Mouse (Mus musculus) embryonic facial prominence, embryonic 10.5 days (tissue): ENCODE measurements around the gene Magi3. TPM values are rescaled to one million over a fixed set of nuclear protein-coding genes. Genes with fewer than 3 reads are reported as not detected.
A peak's percentile ranks its signal among the peaks of the same experiment; 100 is the strongest.

Experiments
- DNase-seq: peaks from one replicate; pipeline ENCODE4 v3.0.0-alpha.2; 2017; ENCODE audit warnings: low spot score
- H3K27ac ChIP-seq: fragments of 300-500 bp; sonication (generic); replicated peaks from 2 replicates; pipeline ENCODE4 v1.5.1; 2016; ENCODE audit warnings: mild to moderate bottlenecking
- H3K27me3 ChIP-seq: fragments of 300-500 bp; sonication (generic); replicated peaks from 2 replicates; pipeline ENCODE4 v1.6.1; 2016; ENCODE audit warnings: low read depth, mild to moderate bottlenecking; ENCODE audit not compliant: poor library complexity, severe bottlenecking
- H3K36me3 ChIP-seq: fragments of 300-500 bp; sonication (generic); replicated peaks from 2 replicates; pipeline ENCODE4 v1.6.1; 2016; ENCODE audit warnings: mild to moderate bottlenecking, moderate library complexity
- H3K4me1 ChIP-seq: fragments of 300-500 bp; sonication (generic); 2 replicates; pipeline ENCODE4 v1.6.1; 2016
- H3K4me3 ChIP-seq: fragments of 300-500 bp; sonication (generic); 2 replicates; pipeline ENCODE4 v1.5.1; 2016; ENCODE audit warnings: mild to moderate bottlenecking, moderate library complexity
- H3K9me3 ChIP-seq: fragments of 300-500 bp; sonication (generic); 2 replicates; pipeline ENCODE4 v1.6.1; 2016; ENCODE audit warnings: mild to moderate bottlenecking
- WGBS: fragments of 180-500 bp; shearing (Covaris S2); methylation state at CpG from one replicate; pipeline ENCODE4 v1.1.7; 2016; 5-methylcytosine and 5-hydroxymethylcytosine counted together
- polyA plus RNA-seq: library from polyadenylated mRNA; unstranded; fragments of >200 nt; fragmentation: Nextera tagmentation; extraction: Ambion mirVana; gene quantifications from 2 replicates; pipeline ENCODE4 v1.2.1, GENCODE M21; 2016

The Magi3 gene
- 4.0 and 5.2 TPM in 2 replicates for polyA plus RNA-seq

DNA sequence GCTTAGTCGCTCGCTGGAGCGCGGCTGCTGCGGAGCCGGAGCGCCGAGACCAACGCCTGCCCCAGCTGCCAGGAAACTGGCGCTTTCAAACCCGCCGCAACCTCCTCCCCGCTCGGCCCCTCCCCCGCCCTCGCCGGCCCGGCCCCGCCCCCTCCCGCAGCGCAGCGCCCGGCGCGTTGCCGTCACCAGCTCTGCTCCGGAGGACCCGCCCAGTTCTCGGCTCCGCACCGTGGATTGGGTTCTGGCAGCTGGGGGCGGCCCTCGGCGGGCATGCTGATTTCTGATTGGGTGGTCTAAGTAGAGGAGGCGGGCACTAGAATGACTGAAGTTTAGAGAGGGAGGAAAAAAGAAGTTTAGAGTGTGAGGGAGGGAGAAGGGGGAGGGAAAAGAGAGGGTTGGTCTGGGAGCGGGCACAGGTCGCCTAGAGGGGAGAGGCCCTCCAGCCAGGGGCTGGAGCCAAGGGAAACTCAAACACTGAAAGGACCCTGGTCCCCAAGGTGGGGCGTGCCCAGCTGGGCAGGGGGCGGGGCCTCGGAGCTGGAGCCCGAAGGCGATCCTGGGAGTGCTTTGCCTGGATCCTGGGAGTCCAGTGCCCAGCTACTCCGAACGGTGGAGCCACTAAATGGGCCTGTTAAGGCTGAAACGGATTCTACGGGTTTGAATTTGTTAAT lies at the start of gene Magi3:
TSS of gene Magi3 (minus strand) at position 80 of the 671 bp plus-strand sequence.
- Histone ChIP-seq H3K27me3 (peaks cover 10% of the 10 kb centered on the region; the same call in 1 of the 2 replicates), H3K4me3 (peak within 1 kb of the TSS; percentile 73), H3K9me3 (no peaks in the 10 kb centered on the region), H3K4me1 (peaks cover 25% of the 10 kb centered on the region), H3K36me3 (no peaks in the 10 kb centered on the region), H3K27ac (peak within 1 kb of the TSS; percentile 93)
- peak; percentile 99 for DNase-seq
- WGBS, result under 1% methylated on average over 46 of the region's 46 CpGs

DNA sequence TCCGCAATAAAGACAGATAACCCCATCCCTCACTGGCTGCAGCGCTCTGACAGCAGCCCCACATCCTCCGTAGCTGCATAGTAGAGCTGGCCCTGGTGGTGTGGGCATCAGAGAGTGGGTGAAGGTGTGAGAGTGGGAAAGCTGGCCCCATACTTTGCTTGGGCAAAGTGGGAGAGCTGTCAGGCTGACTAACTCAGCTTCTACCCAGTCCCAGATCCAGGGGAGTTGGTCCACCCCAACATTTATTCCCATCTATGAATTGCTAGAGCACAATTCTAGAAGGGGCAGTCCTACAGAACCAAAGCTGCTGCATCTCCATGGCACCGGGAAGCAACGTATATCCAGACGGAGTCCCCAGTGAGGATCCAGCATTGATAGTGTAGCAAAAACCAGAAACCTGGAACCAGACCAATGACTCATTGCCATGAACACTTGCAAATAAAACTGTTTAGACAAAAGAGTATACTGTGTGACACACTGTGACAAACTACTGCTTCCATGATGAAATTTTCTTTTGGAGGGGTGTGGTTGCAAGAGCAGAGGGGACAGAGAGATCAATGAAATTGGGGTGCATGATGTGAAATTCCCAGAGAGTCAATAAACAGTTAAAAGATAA lies 44.5 kb upstream of the Magi3 start:
- no peak overlapping the region for H3K27ac ChIP-seq
- no peak for DNase-seq
- H3K4me3 ChIP-seq, result no peak overlapping the region
- H3K4me1 ChIP-seq, result no peaks in the 10 kb centered on the region
- H3K36me3 ChIP-seq, result no peaks in the 10 kb centered on the region
- 90% methylated on average over 6 of the region's 6 CpGs for whole genome bisulfite sequencing
- H3K9me3 ChIP-seq, result no peaks in the 10 kb centered on the region
- no peaks in the 10 kb centered on the region for H3K27me3 ChIP-seq

DNA sequence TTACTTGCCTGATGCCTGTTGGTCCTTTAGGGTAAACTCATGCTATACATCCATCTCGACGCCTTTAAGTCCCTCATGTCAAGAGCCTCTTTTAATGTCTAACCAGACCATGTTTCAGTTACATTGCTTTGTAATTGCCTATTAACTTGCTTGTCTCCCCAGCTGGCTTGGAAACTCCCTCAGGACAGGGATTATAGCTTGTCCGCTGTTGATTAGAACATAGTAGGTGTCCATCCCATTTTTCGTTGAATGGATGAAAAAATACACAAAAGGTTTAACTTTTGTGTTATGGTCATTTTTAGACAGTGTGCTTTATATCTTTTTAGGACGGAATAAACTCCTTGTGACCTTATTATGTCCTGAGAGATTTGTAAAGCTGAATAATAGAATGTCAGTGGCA lies 40.0 kb upstream of the Magi3 start:
- no peaks in the 10 kb centered on the region for H3K27me3 ChIP-seq
- no peaks in the 10 kb centered on the region for H3K36me3 ChIP-seq
- H3K4me3 ChIP-seq, result no peak overlapping the region
- DNase-seq, result no peak
- H3K4me1 ChIP-seq, result no peaks in the 10 kb centered on the region
- WGBS, result 89% methylated on average over 5 of the region's 5 CpGs
- no peak overlapping the region for H3K27ac ChIP-seq
- H3K9me3 ChIP-seq, result no peaks in the 10 kb centered on the region

DNA sequence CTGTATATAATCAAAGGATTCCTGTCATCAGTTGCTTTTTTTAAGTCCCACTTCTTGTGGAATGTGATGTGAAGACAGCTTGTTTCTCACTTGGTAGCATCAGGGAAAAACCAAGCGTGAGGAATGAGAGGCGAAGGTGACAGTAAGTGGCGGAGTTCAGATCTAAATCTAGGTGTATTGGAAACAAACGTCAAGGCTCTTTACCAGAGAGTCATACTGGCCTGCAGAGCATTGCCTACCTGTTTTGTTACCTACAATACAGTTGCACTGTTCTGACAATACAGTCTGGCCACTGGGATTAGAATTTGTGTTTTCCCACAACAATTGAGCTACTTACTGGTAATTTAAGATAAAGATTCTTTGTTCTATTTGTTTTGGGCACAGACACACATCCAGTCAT lies 39.0 kb upstream of the Magi3 start:
- Histone ChIP-seq H3K4me1 (no peaks in the 10 kb centered on the region), H3K27ac (no peak overlapping the region), H3K9me3 (no peaks in the 10 kb centered on the region), H3K36me3 (no peaks in the 10 kb centered on the region), H3K27me3 (no peaks in the 10 kb centered on the region), H3K4me3 (no peak overlapping the region)
- 79% methylated on average over 4 of the region's 4 CpGs for WGBS
- no peak for DNase-seq

DNA sequence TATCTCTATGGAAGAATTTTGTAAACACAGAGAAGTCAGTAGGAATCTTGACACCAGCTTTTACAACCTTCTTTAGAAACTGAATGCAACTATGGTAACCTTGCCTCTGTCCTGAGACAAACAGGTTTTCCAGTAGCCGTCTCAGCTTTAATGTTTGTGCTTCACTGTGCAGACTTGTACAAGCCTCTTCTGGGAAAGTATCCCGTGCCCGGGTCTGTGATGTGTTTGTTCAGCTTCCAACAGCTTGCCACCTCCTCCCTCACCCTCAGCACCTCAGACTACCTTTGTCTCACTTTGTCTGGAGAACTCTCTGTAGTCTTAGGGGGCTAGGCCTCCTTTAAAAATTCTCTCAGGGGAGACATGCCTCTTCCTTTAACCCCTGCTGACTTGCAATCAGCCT lies 36.9 kb upstream of the Magi3 start:
- H3K4me3 ChIP-seq, result no peak overlapping the region
- DNase-seq, result no peak
- WGBS, result 80% methylated on average over 3 of the region's 3 CpGs
- H3K9me3 ChIP-seq, result no peaks in the 10 kb centered on the region
- no peaks in the 10 kb centered on the region for H3K36me3 ChIP-seq
- no peaks in the 10 kb centered on the region for H3K4me1 ChIP-seq
- no peaks in the 10 kb centered on the region for H3K27me3 ChIP-seq
- H3K27ac ChIP-seq, result no peak overlapping the region

DNA sequence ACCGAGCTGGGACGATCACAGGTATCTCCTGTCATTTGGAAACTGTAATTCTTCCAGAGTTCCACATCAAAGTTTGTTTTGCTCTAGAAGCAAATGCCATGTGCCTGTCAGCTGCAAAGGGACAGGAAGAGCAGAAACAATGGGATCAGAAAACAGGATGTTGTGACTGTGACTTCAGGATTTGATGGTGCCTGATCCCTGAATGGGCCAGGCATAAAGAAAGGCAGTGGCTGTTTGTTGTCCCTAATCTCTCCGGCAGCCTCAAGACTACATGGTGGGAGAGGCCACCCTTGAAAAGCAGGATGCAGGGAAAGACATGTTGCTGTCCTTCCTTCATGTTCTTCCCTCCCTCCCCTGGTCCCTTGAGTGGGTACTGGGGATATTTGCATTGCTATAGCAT lies 33.6 kb upstream of the Magi3 start:
- no peaks in the 10 kb centered on the region for H3K27me3 ChIP-seq
- no peak overlapping the region for H3K27ac ChIP-seq
- DNase-seq, result no peak
- no peaks in the 10 kb centered on the region for H3K4me1 ChIP-seq
- no peaks in the 10 kb centered on the region for H3K36me3 ChIP-seq
- no peak overlapping the region for H3K4me3 ChIP-seq
- WGBS, result 34% methylated on average over 3 of the region's 3 CpGs
- no peaks in the 10 kb centered on the region for H3K9me3 ChIP-seq

DNA sequence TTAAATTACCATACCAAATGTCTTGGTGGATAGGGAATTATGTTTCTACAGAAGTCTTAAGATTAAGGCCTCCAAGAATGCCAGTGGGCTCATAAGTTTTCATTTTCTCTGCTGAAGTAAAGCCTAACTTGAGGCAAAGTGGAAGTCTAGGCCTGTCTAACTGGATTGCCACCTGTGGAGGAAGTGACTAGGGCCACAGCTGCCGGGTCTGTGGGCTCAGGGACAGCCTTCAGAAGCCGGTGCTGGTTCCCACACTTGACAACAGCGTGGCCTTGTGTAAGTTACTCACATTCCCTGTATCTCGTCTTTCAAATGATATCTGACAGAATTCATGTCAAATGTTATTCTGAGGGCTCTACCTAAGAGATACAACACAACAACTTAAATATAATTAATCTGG lies 27.7 kb upstream of the Magi3 start:
- no peak for DNase-seq
- Histone ChIP-seq H3K9me3 (no peaks in the 10 kb centered on the region), H3K36me3 (no peaks in the 10 kb centered on the region), H3K4me1 (no peaks in the 10 kb centered on the region), H3K4me3 (no peak overlapping the region), H3K27ac (no peak overlapping the region), H3K27me3 (no peaks in the 10 kb centered on the region)
- 79% methylated on average over 4 of the region's 4 CpGs for WGBS

DNA sequence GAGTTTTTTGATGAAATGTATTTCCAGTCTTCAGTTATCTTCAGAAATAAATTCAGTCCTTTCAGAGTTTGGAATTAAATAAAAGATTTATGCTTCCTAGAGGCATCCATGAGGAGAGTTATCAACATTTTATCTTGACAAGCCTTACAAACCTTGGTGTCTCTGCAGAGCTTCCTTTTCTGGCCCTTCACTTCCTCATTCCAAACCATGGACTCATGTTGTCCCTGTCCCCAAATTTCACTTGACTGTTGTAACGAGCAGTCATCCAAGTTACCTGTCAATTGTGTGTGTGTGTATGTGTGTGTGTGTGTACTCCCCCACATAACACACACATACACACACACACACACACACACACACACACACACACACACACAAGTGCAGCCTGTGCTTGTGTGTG lies 26.9 kb upstream of the Magi3 start:
- 84% methylated on average over 1 of the region's 1 CpGs for WGBS
- no peaks in the 10 kb centered on the region for H3K36me3 ChIP-seq
- H3K4me1 ChIP-seq, result no peaks in the 10 kb centered on the region
- no peaks in the 10 kb centered on the region for H3K9me3 ChIP-seq
- H3K4me3 ChIP-seq, result no peak overlapping the region
- DNase-seq, result no peak
- no peaks in the 10 kb centered on the region for H3K27me3 ChIP-seq
- H3K27ac ChIP-seq, result no peak overlapping the region

DNA sequence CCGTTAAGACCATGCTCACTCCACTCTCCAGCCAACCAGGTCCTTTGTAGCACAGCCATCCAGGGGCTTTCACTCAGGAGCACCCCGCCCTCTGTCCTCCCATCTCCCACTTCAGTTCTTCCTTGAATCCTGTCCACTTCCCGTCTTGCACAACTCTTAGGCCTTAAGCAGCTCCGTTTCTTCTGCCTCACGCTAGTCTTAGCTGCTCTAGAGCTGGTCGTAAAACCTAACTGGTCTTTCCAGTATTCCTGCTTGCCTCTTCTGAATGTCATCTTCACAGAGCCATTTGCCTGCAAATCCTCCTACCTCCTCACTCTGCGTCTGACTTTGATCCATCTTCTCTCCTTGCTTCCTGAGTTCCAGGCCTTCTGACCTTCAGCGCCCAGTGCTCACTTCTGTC lies 24.2 kb upstream of the Magi3 start:
- 83% methylated on average over 8 of the region's 8 CpGs for WGBS
- Histone ChIP-seq H3K4me1 (no peaks in the 10 kb centered on the region), H3K4me3 (no peak overlapping the region), H3K9me3 (no peaks in the 10 kb centered on the region), H3K27me3 (no peaks in the 10 kb centered on the region), H3K36me3 (no peaks in the 10 kb centered on the region), H3K27ac (no peak overlapping the region)
- no peak for DNase-seq

DNA sequence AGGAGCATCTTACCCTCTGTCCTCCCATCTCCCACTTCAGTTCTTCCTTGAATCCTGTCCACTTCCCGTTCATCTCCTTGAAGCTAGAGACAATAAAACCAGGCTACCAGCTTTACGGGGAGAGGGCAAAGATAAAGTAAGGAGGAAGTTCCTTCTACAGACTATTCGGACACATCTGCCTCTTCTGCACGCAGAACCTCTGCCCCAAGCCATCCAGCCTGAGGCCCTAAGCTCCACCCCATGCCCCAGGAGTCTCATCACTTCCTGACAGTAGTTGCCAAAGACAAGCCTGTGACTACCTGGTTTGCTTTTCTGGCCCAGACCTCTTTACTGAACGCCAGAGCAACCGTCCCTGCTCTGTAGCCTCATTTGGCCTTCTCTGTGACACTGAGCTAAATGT lies 23.8 kb upstream of the Magi3 start:
- Histone ChIP-seq H3K4me1 (no peaks in the 10 kb centered on the region), H3K9me3 (no peaks in the 10 kb centered on the region), H3K4me3 (no peak overlapping the region), H3K36me3 (no peaks in the 10 kb centered on the region), H3K27ac (no peak overlapping the region), H3K27me3 (no peaks in the 10 kb centered on the region)
- 89% methylated on average over 6 of the region's 6 CpGs for WGBS
- DNase-seq, result no peak

DNA sequence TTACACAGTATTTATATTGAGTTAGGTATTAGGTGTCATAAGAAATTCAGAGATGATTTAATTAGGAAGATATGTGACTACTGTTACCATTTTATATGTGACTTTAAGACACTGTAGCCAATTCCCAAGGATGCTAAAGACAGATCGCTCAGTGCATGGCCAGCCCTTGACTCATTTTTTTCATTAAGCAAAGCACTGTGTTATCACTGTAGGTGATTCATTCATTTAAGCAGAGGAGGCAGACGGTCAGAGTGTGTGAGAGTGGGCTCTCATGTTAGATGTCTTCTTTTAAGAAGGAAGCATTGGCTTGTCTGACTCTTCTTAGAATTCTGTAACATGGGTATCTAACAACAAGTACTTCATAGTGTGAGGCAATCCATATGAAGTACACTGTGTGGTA lies 19.6 kb upstream of the Magi3 start:
- Histone ChIP-seq H3K36me3 (no peaks in the 10 kb centered on the region), H3K27me3 (no peaks in the 10 kb centered on the region), H3K4me3 (no peak overlapping the region), H3K27ac (no peak overlapping the region), H3K9me3 (no peaks in the 10 kb centered on the region), H3K4me1 (no peaks in the 10 kb centered on the region)
- WGBS, result 94% methylated on average over 2 of the region's 2 CpGs
- DNase-seq, result no peak

DNA sequence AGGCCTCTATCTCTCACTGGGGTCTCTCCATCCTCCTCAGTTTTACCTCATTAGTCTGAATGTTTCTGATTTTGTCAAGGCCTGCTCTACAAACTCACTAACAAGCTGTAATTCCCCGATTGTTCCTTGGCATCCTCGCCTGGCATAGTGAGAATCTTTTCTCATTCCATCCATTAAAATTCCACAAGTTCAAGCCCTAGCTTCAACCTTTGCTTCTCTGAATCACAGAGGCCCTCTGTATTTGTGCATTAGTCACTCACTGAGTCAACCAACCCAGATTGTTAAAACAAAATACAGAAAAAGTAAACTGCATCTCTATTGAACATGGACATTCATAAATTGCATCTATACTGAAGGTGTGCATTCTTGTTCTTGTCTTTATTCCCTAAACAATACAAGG lies 19.2 kb upstream of the Magi3 start:
- Histone ChIP-seq H3K27me3 (no peaks in the 10 kb centered on the region), H3K4me1 (no peaks in the 10 kb centered on the region), H3K9me3 (no peaks in the 10 kb centered on the region), H3K27ac (no peak overlapping the region), H3K4me3 (no peak overlapping the region), H3K36me3 (no peaks in the 10 kb centered on the region)
- WGBS, result 83% methylated on average over 2 of the region's 2 CpGs
- no peak for DNase-seq

DNA sequence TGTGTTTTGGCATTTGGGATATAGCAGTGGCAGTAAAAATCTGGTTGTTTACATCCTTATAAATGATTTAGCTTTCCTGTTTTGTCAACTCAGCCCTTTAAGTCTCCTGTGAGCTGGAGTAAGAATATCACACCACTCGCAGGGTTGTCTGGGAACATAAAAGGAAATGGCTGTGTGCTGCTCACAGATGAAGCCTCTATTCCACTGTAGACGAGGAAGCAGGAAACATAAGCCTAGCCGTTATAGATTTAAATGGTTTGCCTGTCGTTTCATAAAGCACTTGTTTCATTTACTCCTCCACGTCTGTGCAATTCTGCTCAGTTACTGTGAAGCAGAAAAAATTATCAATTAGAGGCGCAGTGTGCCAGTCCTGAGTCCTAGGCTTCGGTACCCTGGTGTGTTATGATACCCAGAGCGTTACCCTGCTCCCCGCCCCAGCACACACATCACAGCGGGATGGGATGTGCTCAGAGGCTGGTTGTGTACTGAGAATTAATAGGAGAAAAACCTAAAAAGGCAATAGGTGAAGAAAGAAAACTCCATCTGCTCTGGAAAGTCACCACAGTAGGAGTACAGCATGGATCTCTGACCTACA lies 17.8 kb upstream of the Magi3 start:
- DNase-seq, result no peak
- Histone ChIP-seq H3K4me3 (no peak overlapping the region), H3K27me3 (no peaks in the 10 kb centered on the region), H3K9me3 (no peaks in the 10 kb centered on the region), H3K4me1 (no peaks in the 10 kb centered on the region), H3K27ac (no peak overlapping the region), H3K36me3 (no peaks in the 10 kb centered on the region)
- WGBS, result 70% methylated on average over 10 of the region's 10 CpGs
